Mouse (Mus musculus): ENCODE measurements around the gene Zc3h13. TPM values are rescaled to one million over a fixed set of nuclear protein-coding genes. Genes with fewer than 3 reads are reported as not detected.

Zc3h13 gene
- polyA plus RNA-seq, 1 experiment from 2014 or later = 32.7 TPM

GRCm38 (mm10) chr14:75256521-75256920 lies 27.7 kb upstream of the Zc3h13 start:
- ATAC-seq (ENCODE audit: low FRiP score, low TSS enrichment) = no peak
- H3K9ac ChIP-seq (replicated peaks; ENCODE audit: low read length) = no peak overlapping the region
- H3K4me2 ChIP-seq (replicated peaks; ENCODE audit: low read depth, low read length) = no peak overlapping the region
- H3K27me3 ChIP-seq (ENCODE audit: insufficient read depth, low read length) = no peaks in the 10 kb centered on the region
- WGBS = 50% methylated on average over 5 of the region's 5 CpGs
- H3K4me3 ChIP-seq (ENCODE audit: low read length) = no peak overlapping the region
- H3K9me3 ChIP-seq (ENCODE audit: low read length) = no peaks in the 10 kb centered on the region
- no peaks in the 10 kb centered on the region for H3K4me1 ChIP-seq (ENCODE audit: insufficient read depth, low read length)
- no peaks in the 10 kb centered on the region for H3K36me3 ChIP-seq (ENCODE audit: insufficient read depth, low read length)
- H3K27ac ChIP-seq (ENCODE audit: low read length) = no peak overlapping the region

- Histone ChIP-seq H3K9me3 (ENCODE audit: low read length) (no peaks in the 10 kb centered on the region), H3K4me3 (ENCODE audit: low read length) (no peak overlapping the region), H3K36me3 (ENCODE audit: insufficient read depth, low read length) (no peaks in the 10 kb centered on the region), H3K4me1 (ENCODE audit: insufficient read depth, low read length) (no peaks in the 10 kb centered on the region), H3K4me2 (replicated peaks; ENCODE audit: low read depth, low read length) (no peak overlapping the region), H3K27ac (ENCODE audit: low read length) (no peak overlapping the region), H3K9ac (replicated peaks; ENCODE audit: low read length) (no peak overlapping the region), H3K27me3 (ENCODE audit: insufficient read depth, low read length) (no peaks in the 10 kb centered on the region; the same call in 1 of the 2 replicates)
- ATAC-seq (ENCODE audit: low FRiP score, low TSS enrichment) = no peak
- 88% methylated on average over 5 of the region's 5 CpGs for WGBS
Observed at GRCm38 (mm10) chr14:75269531-75269930, 14.6 kb upstream of the Zc3h13 start.

GRCm38 (mm10) chr14:75279716-75280115 lies 4.5 kb upstream of the Zc3h13 start:
- no peak overlapping the region for H3K27ac ChIP-seq (ENCODE audit: low read length)
- ATAC-seq (ENCODE audit: low FRiP score, low TSS enrichment) = no peak
- no peaks in the 10 kb centered on the region; the same call in none of the 2 replicates for H3K27me3 ChIP-seq (ENCODE audit: insufficient read depth, low read length)
- no peak overlapping the region for H3K4me2 ChIP-seq (replicated peaks; ENCODE audit: low read depth, low read length)
- H3K4me3 ChIP-seq (ENCODE audit: low read length) = no peak overlapping the region
- no peak overlapping the region for H3K9ac ChIP-seq (replicated peaks; ENCODE audit: low read length)
- H3K36me3 ChIP-seq (ENCODE audit: insufficient read depth, low read length) = no peaks in the 10 kb centered on the region
- peaks cover 3% of the 10 kb centered on the region; the same call in 1 of the 2 replicates for H3K4me1 ChIP-seq (ENCODE audit: insufficient read depth, low read length)
- no peaks in the 10 kb centered on the region for H3K9me3 ChIP-seq (ENCODE audit: low read length)
- 82% methylated on average over 6 of the region's 6 CpGs for WGBS

GRCm38 (mm10) chr14:75280406-75280805 lies 3.8 kb upstream of the Zc3h13 start:
- H3K9me3 ChIP-seq (ENCODE audit: low read length) = no peaks in the 10 kb centered on the region
- 54% methylated on average over 5 of the region's 5 CpGs for WGBS
- H3K27me3 ChIP-seq (ENCODE audit: insufficient read depth, low read length) = no peaks in the 10 kb centered on the region; the same call in none of the 2 replicates
- peaks cover 9% of the 10 kb centered on the region for H3K4me1 ChIP-seq (ENCODE audit: insufficient read depth, low read length)
- no peak overlapping the region for H3K4me3 ChIP-seq (ENCODE audit: low read length)
- H3K27ac ChIP-seq (ENCODE audit: low read length) = no peak overlapping the region
- H3K36me3 ChIP-seq (ENCODE audit: insufficient read depth, low read length) = no peaks in the 10 kb centered on the region
- no peak for ATAC-seq (ENCODE audit: low FRiP score, low TSS enrichment)
- no peak overlapping the region for H3K4me2 ChIP-seq (replicated peaks; ENCODE audit: low read depth, low read length)
- H3K9ac ChIP-seq (replicated peaks; ENCODE audit: low read length) = no peak overlapping the region

- Histone ChIP-seq H3K27ac (ENCODE audit: low read length) (peak overlapping the region; percentile 89), H3K4me2 (replicated peaks; ENCODE audit: low read depth, low read length) (peak overlapping the region; percentile 70), H3K4me1 (ENCODE audit: insufficient read depth, low read length) (peaks cover 11% of the 10 kb centered on the region), H3K4me3 (ENCODE audit: low read length) (peak overlapping the region; percentile 94), H3K36me3 (ENCODE audit: insufficient read depth, low read length) (no peaks in the 10 kb centered on the region), H3K27me3 (ENCODE audit: insufficient read depth, low read length) (no peaks in the 10 kb centered on the region; the same call in 1 of the 2 replicates), H3K9ac (replicated peaks; ENCODE audit: low read length) (peak overlapping the region; percentile 95), H3K9me3 (ENCODE audit: low read length) (no peaks in the 10 kb centered on the region)
- WGBS = 3% methylated on average over 19 of the region's 19 CpGs
- peak; percentile 47 for ATAC-seq (ENCODE audit: low FRiP score, low TSS enrichment)
Observed at GRCm38 (mm10) chr14:75283609-75284192, 472 bp upstream of the Zc3h13 start.

- Histone ChIP-seq H3K27ac (ENCODE audit: low read length) (no peak overlapping the region), H3K4me3 (ENCODE audit: low read length) (no peak overlapping the region), H3K4me1 (ENCODE audit: insufficient read depth, low read length) (no peaks in the 10 kb centered on the region), H3K27me3 (ENCODE audit: insufficient read depth, low read length) (no peaks in the 10 kb centered on the region), H3K36me3 (ENCODE audit: insufficient read depth, low read length) (no peaks in the 10 kb centered on the region), H3K9me3 (ENCODE audit: low read length) (no peaks in the 10 kb centered on the region), H3K4me2 (replicated peaks; ENCODE audit: low read depth, low read length) (no peak overlapping the region), H3K9ac (replicated peaks; ENCODE audit: low read length) (no peak overlapping the region)
- WGBS = 94% methylated on average over 1 of the region's 1 CpGs
- no peak for ATAC-seq (ENCODE audit: low FRiP score, low TSS enrichment)
Observed at GRCm38 (mm10) chr14:75301081-75301480, 16.9 kb downstream of the Zc3h13 start.

- Histone ChIP-seq H3K9me3 (ENCODE audit: low read length) (no peaks in the 10 kb centered on the region), H3K4me1 (ENCODE audit: insufficient read depth, low read length) (no peaks in the 10 kb centered on the region), H3K4me2 (replicated peaks; ENCODE audit: low read depth, low read length) (no peak overlapping the region), H3K9ac (replicated peaks; ENCODE audit: low read length) (no peak overlapping the region), H3K36me3 (ENCODE audit: insufficient read depth, low read length) (no peaks in the 10 kb centered on the region), H3K27me3 (ENCODE audit: insufficient read depth, low read length) (no peaks in the 10 kb centered on the region), H3K4me3 (ENCODE audit: low read length) (no peak overlapping the region), H3K27ac (ENCODE audit: low read length) (no peak overlapping the region)
- 23% methylated on average over 5 of the region's 5 CpGs for WGBS
- no peak for ATAC-seq (ENCODE audit: low FRiP score, low TSS enrichment)
Observed at GRCm38 (mm10) chr14:75303807-75304206, 19.6 kb downstream of the Zc3h13 start.

GRCm38 (mm10) chr14:75307855-75308254 lies 23.7 kb downstream of the Zc3h13 start:
- Histone ChIP-seq H3K4me2 (replicated peaks; ENCODE audit: low read depth, low read length) (no peak overlapping the region), H3K36me3 (ENCODE audit: insufficient read depth, low read length) (peaks cover 4% of the 10 kb centered on the region; the same call in 1 of the 2 replicates), H3K27ac (ENCODE audit: low read length) (no peak overlapping the region), H3K4me3 (ENCODE audit: low read length) (no peak overlapping the region), H3K4me1 (ENCODE audit: insufficient read depth, low read length) (no peaks in the 10 kb centered on the region), H3K9ac (replicated peaks; ENCODE audit: low read length) (no peak overlapping the region), H3K9me3 (ENCODE audit: low read length) (no peaks in the 10 kb centered on the region), H3K27me3 (ENCODE audit: insufficient read depth, low read length) (no peaks in the 10 kb centered on the region)
- ATAC-seq (ENCODE audit: low FRiP score, low TSS enrichment) = no peak

- H3K4me2 ChIP-seq (replicated peaks; ENCODE audit: low read depth, low read length) = no peak overlapping the region
- H3K27ac ChIP-seq (ENCODE audit: low read length) = no peak overlapping the region
- no peak overlapping the region for H3K4me3 ChIP-seq (ENCODE audit: low read length)
- no peaks in the 10 kb centered on the region for H3K4me1 ChIP-seq (ENCODE audit: insufficient read depth, low read length)
- ATAC-seq (ENCODE audit: low FRiP score, low TSS enrichment) = no peak
- H3K27me3 ChIP-seq (ENCODE audit: insufficient read depth, low read length) = no peaks in the 10 kb centered on the region
- H3K9ac ChIP-seq (replicated peaks; ENCODE audit: low read length) = no peak overlapping the region
- H3K36me3 ChIP-seq (ENCODE audit: insufficient read depth, low read length) = peaks cover 4% of the 10 kb centered on the region; the same call in 1 of the 2 replicates
- WGBS = 56% methylated on average over 5 of the region's 5 CpGs
- no peaks in the 10 kb centered on the region for H3K9me3 ChIP-seq (ENCODE audit: low read length)
Observed at GRCm38 (mm10) chr14:75309336-75309992, 25.3 kb downstream of the Zc3h13 start.

GRCm38 (mm10) chr14:75314484-75314883 lies 30.3 kb downstream of the Zc3h13 start:
- no peak for ATAC-seq (ENCODE audit: low FRiP score, low TSS enrichment)
- 95% methylated on average over 2 of the region's 2 CpGs for WGBS
- peaks cover 4% of the 10 kb centered on the region; the same call in 1 of the 2 replicates for H3K36me3 ChIP-seq (ENCODE audit: insufficient read depth, low read length)

More at GRCm38 (mm10) chr14:75314484-75314883, 30.3 kb downstream of the Zc3h13 start:
- Histone ChIP-seq H3K4me2 (replicated peaks; ENCODE audit: low read depth, low read length) (no peak overlapping the region), H3K9me3 (ENCODE audit: low read length) (no peaks in the 10 kb centered on the region), H3K9ac (replicated peaks; ENCODE audit: low read length) (no peak overlapping the region), H3K4me3 (ENCODE audit: low read length) (no peak overlapping the region), H3K4me1 (ENCODE audit: insufficient read depth, low read length) (no peaks in the 10 kb centered on the region), H3K27ac (ENCODE audit: low read length) (no peak overlapping the region), H3K27me3 (ENCODE audit: insufficient read depth, low read length) (no peaks in the 10 kb centered on the region)

All from kidney, embryonic 16.5 days (tissue).